Mouse (Mus musculus): ENCODE measurements around the gene Ascc3. TPM values are rescaled to one million over a fixed set of nuclear protein-coding genes. Genes with fewer than 3 reads are reported as not detected.

The Ascc3 gene
- total RNA-seq, 2 experiments from 2014 or later: 16.0 to 16.9 TPM

- intact Hi-C loops (cut with DNase I): no loop called here
- Histone ChIP-seq H3K4me3 (no peak overlapping the region), H3K27ac (no peak overlapping the region)
- DNase-seq: no peak
- no peak for TF ChIP-seq CTCF (IDR thresholded peaks at IDR 0.05)
These were observed 299.6 kb downstream of the Ascc3 start for GRCm38 (mm10) chr10:50891876-50892711.

DNA sequence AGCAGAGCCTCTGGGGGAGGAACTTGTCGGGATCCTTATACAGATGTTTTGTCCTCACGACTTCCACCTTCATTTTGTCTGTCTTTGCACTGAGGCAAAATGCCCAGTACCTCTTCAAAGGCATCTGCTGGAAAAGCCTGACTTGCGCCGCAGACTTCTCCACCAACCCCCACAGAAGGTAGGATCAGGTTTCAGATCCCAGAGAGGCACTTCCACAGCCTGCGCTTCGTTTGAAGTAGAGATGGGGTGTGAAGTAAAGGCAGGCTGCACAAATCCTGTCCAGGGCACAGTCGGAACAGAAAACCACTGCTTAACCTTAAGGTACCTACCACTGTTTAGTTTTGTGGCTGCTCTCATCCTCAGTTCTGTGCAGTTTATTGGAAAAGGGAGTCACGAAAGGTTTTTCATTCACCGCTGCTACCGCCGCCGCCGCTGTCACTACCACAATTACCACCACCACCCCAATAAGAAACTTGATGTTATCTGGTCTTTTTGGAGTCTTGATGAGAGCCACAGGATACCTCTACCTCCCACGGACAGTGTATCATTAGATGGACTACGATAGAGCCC lies 300.4 kb downstream of the Ascc3 start:
- Histone ChIP-seq H3K27ac (no peak overlapping the region), H3K4me3 (no peak overlapping the region)
- TF ChIP-seq CTCF (IDR thresholded peaks at IDR 0.05): no peak
- intact Hi-C loops (cut with DNase I): no loop called here
- DNase-seq: no peak

DNA sequence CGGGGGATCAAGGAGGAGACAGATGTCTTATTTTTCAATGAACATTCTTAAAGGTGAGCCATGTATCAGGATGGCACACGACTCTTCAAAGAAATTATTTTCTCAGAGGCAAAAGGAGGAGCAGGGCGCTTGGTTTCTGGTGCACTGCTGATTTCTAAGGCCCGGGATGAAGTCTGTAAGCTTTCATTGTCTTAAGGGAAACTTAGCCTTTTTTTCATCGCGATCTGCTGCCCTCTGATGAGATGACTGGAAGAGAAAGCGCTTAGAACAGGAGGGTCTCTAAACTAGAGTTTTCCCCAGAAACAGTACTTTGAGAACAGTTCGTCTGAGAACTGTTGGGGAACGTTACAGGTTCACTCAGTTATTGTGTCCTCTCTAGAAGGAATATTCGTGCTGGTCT lies 301.1 kb downstream of the Ascc3 start:
- no peak overlapping the region for H3K4me3 ChIP-seq
- intact Hi-C loops (cut with DNase I): no loop called here
- no peak for TF ChIP-seq CTCF (IDR thresholded peaks at IDR 0.05)

GRCm38 (mm10) chr10:50894170-50894991 lies 301.9 kb downstream of the Ascc3 start, which contains the start of gene Sim1:
Sim1 (plus strand) TSS chr10:50894754.
- Histone ChIP-seq H3K27ac (no peak within 1 kb of the TSS), H3K4me3 (peak within 1 kb of the TSS; percentile 68)
- intact Hi-C loops (cut with DNase I): no loop called here
- TF ChIP-seq CTCF (IDR thresholded peaks at IDR 0.05): no peak
- peak; percentile 73 for DNase-seq

More for the DNA sequence above, 301.1 kb downstream of the Ascc3 start:
- no peak overlapping the region for H3K27ac ChIP-seq
- no peak for DNase-seq

DNA sequence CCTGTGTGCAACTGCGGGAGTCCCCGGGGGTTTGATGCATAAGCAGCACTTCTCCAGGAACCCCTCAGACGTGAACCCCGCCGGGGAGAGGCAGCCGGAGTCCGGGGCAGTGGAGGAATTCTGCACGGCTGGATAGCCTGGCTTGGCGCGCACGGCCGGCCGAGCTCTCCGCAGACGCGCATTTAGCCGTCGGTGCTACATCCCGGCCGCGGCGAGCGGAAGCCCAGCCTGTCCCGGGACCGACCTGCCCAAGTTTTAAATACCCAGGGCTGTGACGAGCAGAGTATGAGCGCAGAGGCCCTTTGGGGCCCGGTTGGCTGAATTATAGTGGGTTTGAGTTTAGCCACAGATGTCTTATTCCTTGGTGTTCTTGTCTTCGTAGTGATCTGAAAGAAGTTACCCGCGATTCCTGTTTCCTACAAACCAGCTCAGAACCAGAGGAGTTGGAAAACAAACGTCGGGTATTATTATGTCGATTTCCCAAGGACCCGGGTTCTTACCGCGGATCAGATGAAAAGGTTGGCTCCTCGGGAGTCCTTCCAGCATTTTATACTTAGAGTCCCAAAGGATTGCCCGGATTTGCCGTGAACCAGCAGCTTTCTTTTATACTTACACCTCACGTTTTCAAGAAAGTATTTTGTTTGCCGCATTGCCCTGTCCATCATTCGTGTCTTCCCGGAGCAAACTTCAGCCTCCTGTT lies 302.8 kb downstream of the Ascc3 start:
- DNase-seq: no peak
- intact Hi-C loops (cut with DNase I): loop anchor here (5.0 kb wide), 1 partner anchor 303 kb away; the partner anchor contains the start of gene Ascc3
- no peak overlapping the region for H3K27ac ChIP-seq
- TF ChIP-seq CTCF (IDR thresholded peaks at IDR 0.05): no peak
- H3K4me3 ChIP-seq: peak overlapping the region; percentile 68

GRCm38 (mm10) chr10:50895881-50896766 lies 303.7 kb downstream of the Ascc3 start:
- TF ChIP-seq CTCF (IDR thresholded peaks at IDR 0.05): no peak
- Histone ChIP-seq H3K27ac (no peak overlapping the region), H3K4me3 (no peak overlapping the region)
- intact Hi-C loops (cut with DNase I): loop anchor here (5.0 kb wide), 1 partner anchor 304 kb away; the partner anchor contains the start of gene Ascc3
- DNase-seq: no peak

- H3K4me3 ChIP-seq: no peak overlapping the region
- H3K27ac ChIP-seq: no peak overlapping the region
- intact Hi-C loops (cut with DNase I): loop anchor here (5.0 kb wide), 1 partner anchor 305 kb away; the partner anchor contains the start of gene Ascc3
- no peak for DNase-seq
- no peak for TF ChIP-seq CTCF (IDR thresholded peaks at IDR 0.05)
These were observed 304.4 kb downstream of the Ascc3 start for GRCm38 (mm10) chr10:50896767-50897390.

DNA sequence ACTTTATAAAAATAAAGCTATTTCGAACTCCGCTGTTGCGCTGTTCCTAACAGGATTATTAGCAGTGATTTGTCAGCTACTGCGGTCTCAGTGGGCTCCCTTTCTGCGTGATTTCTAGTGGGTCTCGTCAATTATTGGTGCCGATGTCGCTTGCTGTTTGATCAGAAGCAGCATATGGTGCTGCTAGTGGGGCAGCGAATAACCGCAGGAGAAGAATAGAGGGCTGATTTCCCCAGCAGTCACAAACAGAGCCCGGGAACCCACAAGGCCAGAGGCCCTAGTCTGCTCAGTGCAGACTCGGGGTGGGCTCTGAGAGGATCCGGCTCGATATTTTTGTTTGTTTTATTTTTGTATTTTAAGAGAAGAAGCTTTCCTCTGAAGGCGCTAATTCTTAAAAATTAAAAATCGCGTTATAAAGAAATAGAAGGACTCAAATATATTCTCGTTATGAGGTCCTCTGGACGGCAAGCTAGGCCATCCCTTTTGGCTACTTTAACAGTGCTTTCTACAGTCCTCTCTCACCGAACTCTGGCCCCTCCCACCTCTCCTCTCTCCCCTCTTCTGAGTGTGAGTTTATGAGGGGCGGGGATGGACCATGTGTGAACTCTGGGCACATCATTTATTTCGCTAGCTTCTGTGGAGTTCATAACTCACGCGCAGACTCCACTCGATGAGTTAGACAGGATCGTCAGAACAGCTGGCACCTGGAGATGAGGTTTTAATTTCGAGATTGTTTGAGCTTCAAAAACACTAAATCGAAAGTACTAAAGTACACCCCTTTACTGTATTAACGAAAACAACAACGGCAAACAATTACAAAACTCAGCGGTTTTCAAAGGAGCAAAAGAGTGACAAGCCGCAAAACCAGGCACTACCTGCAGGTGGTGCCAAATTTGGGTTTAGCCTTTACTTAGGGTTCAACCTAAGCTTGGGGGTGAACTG lies 305.3 kb downstream of the Ascc3 start:
- intact Hi-C loops (cut with DNase I): loop anchor here (5.0 kb wide), 1 partner anchor 306 kb away; the partner anchor contains the start of gene Ascc3
- Histone ChIP-seq H3K4me3 (0 out of 2 replicates have a peak overlapping the region, but pooled peaks have one; percentile 15), H3K27ac (no peak overlapping the region)
- TF ChIP-seq CTCF (IDR thresholded peaks at IDR 0.05): peak; percentile 40
- no peak for DNase-seq

GRCm38 (mm10) chr10:50898621-50899020 lies 306.2 kb downstream of the Ascc3 start:
- Histone ChIP-seq H3K4me3 (no peak overlapping the region), H3K27ac (no peak overlapping the region)
- DNase-seq: no peak
- intact Hi-C loops (cut with DNase I): loop anchor here (5.0 kb wide), 1 partner anchor 306 kb away; the partner anchor contains the start of gene Ascc3
- no peak for TF ChIP-seq CTCF (IDR thresholded peaks at IDR 0.05)
